Mouse (Mus musculus) limb, embryonic 14.5 days (tissue): ENCODE results near the gene Ptprt. TPM values are rescaled to one million over a fixed set of nuclear protein-coding genes. Genes with fewer than 3 reads are reported as not detected.

Experiments used
- ATAC-seq: fragments of 200-750 bp; cut with Nextera tagmentation; 2 replicates; pipeline ENCODE4 v1.8.0; 2017; ENCODE audit warnings: low read depth, moderate number of reproducible peaks, moderate TSS enrichment; ENCODE audit not compliant: low FRiP score
- DNase-seq: peaks from one replicate; pipeline ENCODE4 v3.0.0-alpha.2; 2015; ENCODE audit warnings: low spot score
- H3K27ac ChIP-seq: fragments of 300-500 bp; sonication (generic); replicated peaks from 2 replicates; pipeline ENCODE4 v1.5.1; 2014; ENCODE audit warnings: low read depth, mild to moderate bottlenecking, low read length, moderate library complexity, mixed read lengths
- H3K27me3 ChIP-seq: fragments of 300-500 bp; sonication (generic); 2 replicates; pipeline ENCODE4 v1.6.1; 2014; ENCODE audit warnings: low read length, mixed read lengths; ENCODE audit not compliant: control insufficient read depth, insufficient read depth
- H3K36me3 ChIP-seq: fragments of 300-500 bp; sonication (generic); 2 replicates; pipeline ENCODE4 v1.6.1; 2014; ENCODE audit warnings: mild to moderate bottlenecking, low read length, moderate library complexity, mixed read lengths; ENCODE audit not compliant: control insufficient read depth, insufficient read depth
- H3K4me1 ChIP-seq: fragments of 300-500 bp; sonication (generic); 2 replicates; pipeline ENCODE4 v1.6.1; 2014; ENCODE audit warnings: antibody characterized with exemption, low read length, mixed read lengths; ENCODE audit not compliant: control insufficient read depth, insufficient read depth
- H3K4me2 ChIP-seq: fragments of 300-500 bp; sonication (generic); replicated peaks from 2 replicates; pipeline ENCODE4 v1.6.1; 2014; ENCODE audit warnings: low read depth, mild to moderate bottlenecking, low read length, moderate library complexity; ENCODE audit not compliant: severe bottlenecking
- H3K4me3 ChIP-seq: fragments of 300-500 bp; sonication (generic); replicated peaks from 2 replicates; pipeline ENCODE4 v1.5.1; 2014; ENCODE audit warnings: low read length
- H3K9ac ChIP-seq: fragments of 300-500 bp; sonication (generic); 2 replicates; pipeline ENCODE4 v1.6.1; 2014; ENCODE audit warnings: mild to moderate bottlenecking, low read depth, low read length, moderate library complexity; ENCODE audit not compliant: severe bottlenecking
- H3K9me3 ChIP-seq: fragments of 300-500 bp; sonication (generic); 2 replicates; pipeline ENCODE4 v1.6.1; 2016; ENCODE audit warnings: low read length; ENCODE audit not compliant: control insufficient read depth
- POLR2A ChIP-seq: fragments of 200-500 bp; IDR thresholded peaks from 2 replicates; pipeline ENCODE4 v1.8.0; 2012; ENCODE audit warnings: inconsistent platforms, mild to moderate bottlenecking, moderate library complexity, borderline replicate concordance; ENCODE audit not compliant: insufficient read depth, insufficient read length; ENCODE audit errors: extremely low read depth
- WGBS: fragments of 180-500 bp; shearing (Covaris S2); extraction: QIAGEN DNeasy Blood & Tissue Kit; methylation state at CpG from one replicate; pipeline ENCODE4 v1.1.7; 2014; 5-methylcytosine and 5-hydroxymethylcytosine counted together
- polyA plus RNA-seq, 2 experiments: library from polyadenylated mRNA; depleted of rRNA in 1 of 2; stranded (reverse) in 1 of 2; unstranded in 1 of 2; fragments of >200 nt; fragmentation: Nextera tagmentation in 1 of 2; extraction: Ambion mirVana in 1 of 2; gene quantifications; 2 replicates each; pipeline versions ENCODE4 v1.2.1 to v1.2.3; 2012 to 2014

The Ptprt gene
- polyA plus RNA-seq, 2 experiments, result 2.2 to 3.1 TPM

- H3K4me3 ChIP-seq, result no peak overlapping the region
- WGBS, result 67% methylated on average over 8 of the region's 8 CpGs
Observed at GRCm38 (mm10) chr2:162548312-162548711, 112.6 kb downstream of the Ptprt start.

GRCm38 (mm10) chr2:162531638-162532037, 129.3 kb downstream of the Ptprt start:
- H3K36me3 ChIP-seq, result no peaks in the 10 kb centered on the region
- no peaks in the 10 kb centered on the region for H3K27me3 ChIP-seq
- no peak overlapping the region for H3K9ac ChIP-seq
- H3K4me3 ChIP-seq, result no peak overlapping the region
- no peaks in the 10 kb centered on the region for H3K9me3 ChIP-seq
- H3K27ac ChIP-seq, result no peak overlapping the region
- DNase-seq (no peak), ATAC-seq (no peak)
- H3K4me2 ChIP-seq, result no peak overlapping the region
- 41% methylated on average over 7 of the region's 7 CpGs for WGBS
- H3K4me1 ChIP-seq, result no peaks in the 10 kb centered on the region
- TF ChIP-seq POLR2A, result no peak

More at GRCm38 (mm10) chr2:162548312-162548711, 112.6 kb downstream of the Ptprt start:
- DNase-seq (peak; percentile 5), ATAC-seq (no peak)
- Histone ChIP-seq H3K9ac (no peak overlapping the region), H3K4me1 (no peaks in the 10 kb centered on the region), H3K9me3 (no peaks in the 10 kb centered on the region), H3K27ac (no peak overlapping the region), H3K4me2 (no peak overlapping the region), H3K27me3 (no peaks in the 10 kb centered on the region), H3K36me3 (no peaks in the 10 kb centered on the region)
- TF ChIP-seq POLR2A, result no peak

- H3K4me2 ChIP-seq, result no peak overlapping the region
- no peaks in the 10 kb centered on the region for H3K9me3 ChIP-seq
- H3K36me3 ChIP-seq, result no peaks in the 10 kb centered on the region
- H3K4me3 ChIP-seq, result no peak overlapping the region
- 93% methylated on average over 3 of the region's 3 CpGs for WGBS
- H3K27me3 ChIP-seq, result no peaks in the 10 kb centered on the region
- H3K4me1 ChIP-seq, result no peaks in the 10 kb centered on the region
- H3K9ac ChIP-seq, result no peak overlapping the region
- no peak for ATAC-seq
- TF ChIP-seq POLR2A, result no peak
- no peak overlapping the region for H3K27ac ChIP-seq
- no peak for DNase-seq
Observed at GRCm38 (mm10) chr2:162528911-162529310, 132.0 kb downstream of the Ptprt start.

- Histone ChIP-seq H3K9ac (no peak overlapping the region), H3K4me3 (no peak overlapping the region), H3K27ac (no peak overlapping the region), H3K27me3 (no peaks in the 10 kb centered on the region), H3K4me2 (no peak overlapping the region), H3K9me3 (no peaks in the 10 kb centered on the region), H3K4me1 (no peaks in the 10 kb centered on the region), H3K36me3 (no peaks in the 10 kb centered on the region)
- DNase-seq (no peak), ATAC-seq (no peak)
- 59% methylated on average over 8 of the region's 8 CpGs for WGBS
- TF ChIP-seq POLR2A, result no peak
Observed at GRCm38 (mm10) chr2:162515993-162516392, 145.0 kb downstream of the Ptprt start.

- WGBS, result 88% methylated on average over 4 of the region's 4 CpGs
- no peaks in the 10 kb centered on the region for H3K36me3 ChIP-seq
- H3K27me3 ChIP-seq, result no peaks in the 10 kb centered on the region
- H3K9me3 ChIP-seq, result no peaks in the 10 kb centered on the region
- ATAC-seq (no peak), DNase-seq (no peak)
- TF ChIP-seq POLR2A, result no peak
- no peak overlapping the region for H3K4me3 ChIP-seq
- H3K9ac ChIP-seq, result no peak overlapping the region
- H3K4me2 ChIP-seq, result no peak overlapping the region
- no peaks in the 10 kb centered on the region for H3K4me1 ChIP-seq
- H3K27ac ChIP-seq, result no peak overlapping the region
Observed at GRCm38 (mm10) chr2:162513072-162513471, 147.9 kb downstream of the Ptprt start.

- H3K27ac ChIP-seq, result no peak overlapping the region
- no peak overlapping the region for H3K4me2 ChIP-seq
- no peaks in the 10 kb centered on the region for H3K9me3 ChIP-seq
- no peak for DNase-seq
- TF ChIP-seq POLR2A, result no peak
- no peak overlapping the region for H3K9ac ChIP-seq
- WGBS, result 76% methylated on average over 1 of the region's 1 CpGs
- no peak overlapping the region for H3K4me3 ChIP-seq
- H3K36me3 ChIP-seq, result no peaks in the 10 kb centered on the region
- H3K4me1 ChIP-seq, result no peaks in the 10 kb centered on the region
- no peaks in the 10 kb centered on the region for H3K27me3 ChIP-seq
- ATAC-seq, result no peak
Observed at GRCm38 (mm10) chr2:162512094-162512493, 148.9 kb downstream of the Ptprt start.
